9 mouse cellular contexts compared by ENCODE assay signal in the genomic region with DNA sequence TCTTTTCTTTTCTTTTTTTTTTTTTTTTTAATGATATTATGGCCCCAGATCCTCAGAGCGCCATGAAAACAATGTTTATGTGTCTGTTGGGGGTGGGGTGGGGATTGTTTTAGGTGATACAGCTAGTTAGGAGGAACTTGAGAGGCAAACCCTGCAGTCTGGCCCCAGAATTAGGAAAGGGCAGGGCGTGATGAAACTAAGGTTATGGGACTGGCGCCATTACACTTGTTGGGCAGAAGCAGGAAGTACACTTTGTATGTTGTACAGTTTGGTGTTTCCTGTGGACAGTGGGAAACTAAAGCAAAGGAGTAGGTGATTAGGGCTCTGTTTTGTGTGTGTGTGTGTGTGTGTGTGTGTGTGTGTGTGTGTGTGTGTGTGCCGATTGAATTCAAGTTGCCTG. TPM values are rescaled to one million over a fixed set of nuclear protein-coding genes. Genes with fewer than 3 reads are reported as not detected.
DNase-seq lines count a peak whose midpoint lies in the region; ATAC-seq lines count a peak whose summit lies in the region.
"Had no signal": no experiment of that assay in that cellular context is flagged by ENCODE, and none has a peak within 500 bp of the region (broad histone marks: within the 10 kb centered on the region; RNA-seq: fewer than 3 reads in every experiment).

No protein-coding gene starts in this region.

- H3K36me3 ChIP-seq in liver, embryonic 15.5 days (replicated peaks) = peaks cover 42% of the 10 kb centered on the region

- peak overlapping the region; percentile 92 for H3K27ac ChIP-seq in liver, embryonic 15.5 days (replicated peaks)

- H3K4me3 ChIP-seq in liver, embryonic 15.5 days (replicated peaks) = peak overlapping the region; percentile 98

- peak overlapping the region; percentile 93 for H3K4me2 ChIP-seq in liver, embryonic 15.5 days

- no peaks in the 10 kb centered on the region for H3K27me3 ChIP-seq in liver, embryonic 15.5 days
- H3K27me3 ChIP-seq: Patski had no signal

- H3K4me1 ChIP-seq in liver, embryonic 15.5 days (replicated peaks) = peaks cover 28% of the 10 kb centered on the region

- 18% methylated on average over 4 of the region's 4 CpGs for WGBS in liver, embryonic 15.5 days (ENCODE audit: insufficient replicate concordance)

- DNase-seq in embryo, embryonic 10.5 days (ENCODE audit: low spot score) = peak; percentile 32
- DNase-seq in embryo, embryonic 11 days = no peak
- DNase-seq in adipocyte (ENCODE audit: low spot score) = peak; percentile 59
- peak; percentile 16 for DNase-seq in heart, postnatal 4 days
- DNase-seq in natural killer cell, adult 2 months (ENCODE audit: low spot score in 2 of 2) = peak; percentile 15 to 25
- DNase-seq in ovary, adult 18-20 months (ENCODE audit: low spot score) = no peak
- DNase-seq in cerebellum, adult 11-12 months = no peak

- peak overlapping the region; percentile 98; the same call in 1 of the 2 replicates for H3K9ac ChIP-seq in liver, embryonic 15.5 days

- no peak for ATAC-seq in liver, embryonic 15.5 days (ENCODE audit: insufficient read depth)

- no peaks in the 10 kb centered on the region for H3K9me3 ChIP-seq in liver, embryonic 15.5 days (replicated peaks)

RNA-seq across cellular contexts. Expression of a gene that starts 0.8 kb away (rescaled TPM):
- total RNA-seq in heart, postnatal 4 days (2021) = 10 to 100 TPM; 68.4 to 73.6 TPM
- polyA plus RNA-seq in liver, embryonic 15.5 days (2015; fragmentation: Nextera tagmentation; extraction: Ambion mirVana) = 5.7 and 6.1 TPM in 2 replicates

RNA-seq across cellular contexts. Expression of a gene that starts 34.7 kb away (rescaled TPM):
- total RNA-seq in heart, postnatal 4 days (2021) = 100 to 1,000 TPM; 195 to 196 TPM
- polyA plus RNA-seq in liver, embryonic 15.5 days (2015; fragmentation: Nextera tagmentation; extraction: Ambion mirVana) = 162 and 163 TPM in 2 replicates

RNA-seq across cellular contexts. Expression of a gene that starts 51.6 kb away (rescaled TPM):
- 1 to 10 TPM in 1 of 2 experiments, under 1 TPM in 1; 0.98 to 1.2 TPM for total RNA-seq in heart, postnatal 4 days (2021)
- polyA plus RNA-seq in liver, embryonic 15.5 days (2015; fragmentation: Nextera tagmentation; extraction: Ambion mirVana) = 0.08 and 0.12 TPM in 2 replicates

RNA-seq across cellular contexts. Expression of a gene that starts 51.7 kb away (rescaled TPM):
- total RNA-seq in heart, postnatal 4 days (2021) = 10 to 100 TPM; 20.9 to 24.0 TPM
- polyA plus RNA-seq in liver, embryonic 15.5 days (2015; fragmentation: Nextera tagmentation; extraction: Ambion mirVana) = 36.6 and 50.7 TPM in 2 replicates

Comparison
In these comparisons a context has a peak if more than half of its experiments do, and no peak if none do; other contexts are left out.
1. DNase-seq: peak in embryo, embryonic 10.5 days (single experiment), adipocyte (single experiment), heart, postnatal 4 days (single experiment) and natural killer cell, adult 2 months (2 of 2); none in embryo, embryonic 11 days (single experiment), ovary, adult 18-20 months (single experiment) and cerebellum, adult 11-12 months (single experiment).